Mouse (Mus musculus) spleen, postnatal 36 days (tissue): Measurements from ENCODE around the gene Nrk.

Source experiments
- DNase-seq, 2 experiments: peaks; one replicate each; pipeline ENCODE4 v3.0.0; 2022; ENCODE audit warnings: low spot score in 2 of 2, mixed read lengths in 1 of 2

Gene Nrk

DNA sequence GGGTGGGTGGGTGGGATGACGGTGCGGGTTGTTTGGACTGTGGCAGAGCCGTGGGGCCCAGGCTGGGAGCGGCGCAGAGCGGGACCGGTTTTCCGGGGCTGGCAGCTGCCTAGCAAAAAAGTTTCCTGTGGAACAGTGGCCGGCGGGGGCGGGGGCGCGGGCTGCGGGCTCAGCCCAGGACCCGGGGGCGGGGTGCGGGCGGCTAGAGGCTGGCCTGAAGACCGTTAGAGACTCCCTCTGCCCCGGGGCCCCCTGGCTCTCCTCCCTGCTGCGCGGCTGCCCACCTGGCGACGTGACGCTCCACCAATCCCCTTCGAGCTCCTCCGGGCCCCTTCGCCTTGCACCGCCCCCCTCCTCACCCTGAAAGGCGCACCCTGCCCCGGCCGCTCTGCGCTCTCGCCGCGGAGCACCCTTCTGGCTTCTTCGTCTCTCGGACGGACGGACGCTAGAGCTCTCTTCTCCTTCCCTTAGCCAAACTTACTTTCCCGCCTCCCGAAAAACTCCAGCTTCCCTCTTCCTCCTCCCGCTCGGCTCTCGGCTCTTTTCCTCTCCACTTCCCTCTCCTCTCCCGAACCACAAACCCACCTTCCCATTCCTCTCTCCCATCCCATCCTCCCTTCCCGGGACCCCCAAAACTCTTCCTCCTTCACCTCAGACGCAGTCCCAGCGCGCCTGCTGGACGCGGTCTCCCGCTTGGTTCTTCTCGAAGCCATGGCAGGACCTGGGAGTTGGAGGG is at the start of gene Nrk:
Gene Nrk (plus strand): TSS at position 390 of the 736 bp plus-strand sequence.
- DNase-seq, result no peak

DNA sequence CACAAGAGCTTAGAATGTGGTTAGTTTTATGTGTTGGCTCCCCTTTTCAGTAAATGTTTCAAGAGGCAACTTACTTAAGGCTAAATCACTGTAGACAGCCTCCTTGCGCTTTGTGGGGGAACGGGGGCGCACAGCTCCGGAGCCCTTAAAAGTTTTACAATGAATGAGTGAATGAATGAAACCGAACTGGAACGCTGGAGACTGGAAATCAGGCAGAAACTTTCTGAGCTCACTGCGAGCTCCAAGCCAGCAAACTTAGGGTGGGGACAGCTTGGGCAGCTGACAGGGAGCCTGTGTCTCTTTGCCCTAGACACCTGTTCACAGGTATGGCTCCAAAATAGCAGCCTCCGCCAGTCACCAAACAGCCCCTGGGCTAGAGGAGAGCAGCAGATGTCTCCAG is 864 bp upstream of the Nrk start:
- no peak for DNase-seq

DNA sequence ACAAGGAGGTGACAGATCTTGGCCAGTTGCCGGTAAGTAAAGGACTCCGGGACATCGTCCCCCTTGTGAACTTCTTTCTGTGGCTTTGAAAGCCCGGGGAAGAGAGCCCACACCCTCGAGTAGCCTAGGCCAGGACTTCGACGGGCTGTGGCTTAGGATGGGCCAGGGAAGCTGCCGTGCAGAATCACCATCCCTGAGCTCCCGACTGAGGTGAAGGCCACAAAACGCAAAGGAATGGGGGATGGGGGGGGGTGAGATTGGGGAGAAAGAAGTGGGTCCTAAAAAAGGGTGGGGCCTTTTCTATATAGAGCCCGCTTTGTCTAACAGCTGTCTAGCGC is 516 bp downstream of the Nrk start:
- no peak for DNase-seq

GRCm38 (mm10) chrX:138919030-138919429 is 4.8 kb downstream of the Nrk start:
- no peak for DNase-seq

GRCm38 (mm10) chrX:138943905-138944304 is 29.7 kb downstream of the Nrk start:
- no peak for DNase-seq

- DNase-seq, result no peak
These were observed 46.5 kb downstream of the Nrk start for GRCm38 (mm10) chrX:138960713-138961112.

GRCm38 (mm10) chrX:138978501-138978900 is 64.3 kb downstream of the Nrk start:
- no peak for DNase-seq

DNA sequence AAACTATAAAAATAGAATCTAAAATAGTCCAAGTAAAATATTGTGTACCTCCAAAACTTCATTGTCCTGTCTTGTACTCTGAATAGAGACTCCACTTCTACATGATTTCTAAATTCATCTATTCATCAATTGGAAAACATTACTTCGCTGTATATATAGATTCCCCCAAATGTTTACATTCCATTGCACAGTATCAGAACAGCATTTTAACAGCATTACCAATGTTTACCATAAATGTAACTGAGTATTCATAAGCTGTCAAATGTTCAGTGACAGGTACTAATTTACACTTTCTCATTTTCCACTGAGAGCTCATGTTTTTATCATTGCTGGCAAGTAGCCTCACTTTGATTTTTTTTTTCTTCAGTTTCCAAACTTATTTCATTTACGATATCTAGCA is 65.0 kb downstream of the Nrk start:
- no peak for DNase-seq

GRCm38 (mm10) chrX:139014524-139014923 is 100.3 kb downstream of the Nrk start:
- DNase-seq, result no peak

DNA sequence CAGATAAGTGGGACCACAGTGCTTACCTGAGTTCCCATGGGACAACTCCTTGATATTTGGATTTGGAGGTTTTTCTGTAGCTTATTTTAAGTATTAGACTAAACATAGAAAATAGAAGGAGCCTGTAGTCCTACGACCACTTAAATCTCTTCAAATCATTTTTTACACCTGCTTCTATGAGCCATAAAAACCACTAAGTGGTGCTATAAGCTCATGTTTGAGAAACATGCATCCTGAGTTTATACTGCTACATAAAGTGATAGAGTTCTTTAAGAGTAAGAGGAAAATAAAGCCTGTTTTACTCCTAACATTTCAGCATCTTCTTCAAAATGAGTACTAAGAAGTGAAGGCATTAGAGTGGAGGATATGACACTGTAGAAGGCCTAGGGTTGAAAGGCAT is 102.3 kb downstream of the Nrk start:
- DNase-seq, result no peak

DNA sequence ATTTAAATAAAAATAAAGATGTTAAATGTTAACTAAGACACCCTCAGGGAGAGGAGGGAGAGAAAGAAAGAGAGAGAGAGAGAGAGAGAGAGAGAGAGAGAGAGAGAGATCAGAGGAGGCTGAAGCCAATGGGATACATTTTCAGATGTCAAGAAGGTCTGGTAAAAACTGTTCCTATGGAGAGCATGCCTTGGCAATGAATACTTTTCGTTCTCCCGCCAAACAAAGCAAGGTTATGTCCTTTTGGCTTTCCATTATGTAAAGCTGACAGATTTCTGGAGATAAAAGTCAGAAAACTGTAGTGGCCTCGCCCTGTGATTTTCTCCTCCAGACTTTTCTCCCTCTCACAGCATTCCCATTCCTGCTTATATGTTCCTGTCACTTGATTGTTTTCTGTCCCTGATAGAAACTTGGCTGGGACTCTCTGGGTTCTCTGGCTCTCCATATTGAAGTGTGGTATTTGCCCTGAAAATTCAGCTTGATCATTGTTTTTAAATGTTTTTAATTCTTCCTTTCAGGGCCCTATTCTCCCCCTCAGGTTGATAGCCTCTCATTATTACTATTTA is 112.4 kb downstream of the Nrk start:
- DNase-seq, result no peak

- DNase-seq, result no peak
These were observed 113.1 kb downstream of the Nrk start for GRCm38 (mm10) chrX:139027296-139027695.

DNA sequence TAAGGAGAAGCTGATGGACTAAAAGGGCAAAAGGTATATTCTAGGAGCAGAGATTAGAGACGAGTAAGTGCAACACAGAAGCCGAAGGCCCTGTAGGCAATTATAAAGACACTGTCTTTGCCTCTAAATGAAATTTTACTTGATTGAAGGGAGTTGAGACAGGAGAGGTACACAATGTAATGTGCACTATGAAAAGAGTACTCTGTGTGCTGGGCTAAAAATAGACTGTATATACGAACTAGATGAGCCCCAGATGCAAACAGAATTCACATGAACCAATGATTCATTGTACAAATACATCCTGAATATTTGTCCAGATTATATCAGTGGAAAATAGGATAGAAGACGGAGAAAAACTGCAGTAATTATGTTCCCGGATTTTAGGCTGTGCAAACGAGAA is 113.7 kb downstream of the Nrk start:
- DNase-seq, result no peak

- no peak for DNase-seq
These were observed 123.4 kb downstream of the Nrk start for GRCm38 (mm10) chrX:139037666-139038065.

GRCm38 (mm10) chrX:139039314-139039713 is 125.1 kb downstream of the Nrk start:
- no peak for DNase-seq

- no peak for DNase-seq
These were observed 126.9 kb downstream of the Nrk start for GRCm38 (mm10) chrX:139041148-139041547.

- no peak for DNase-seq
These were observed 137.7 kb downstream of the Nrk start for GRCm38 (mm10) chrX:139051976-139052375.

GRCm38 (mm10) chrX:139053149-139053548 is 138.9 kb downstream of the Nrk start:
- no peak for DNase-seq
